In the genomic region with DNA sequence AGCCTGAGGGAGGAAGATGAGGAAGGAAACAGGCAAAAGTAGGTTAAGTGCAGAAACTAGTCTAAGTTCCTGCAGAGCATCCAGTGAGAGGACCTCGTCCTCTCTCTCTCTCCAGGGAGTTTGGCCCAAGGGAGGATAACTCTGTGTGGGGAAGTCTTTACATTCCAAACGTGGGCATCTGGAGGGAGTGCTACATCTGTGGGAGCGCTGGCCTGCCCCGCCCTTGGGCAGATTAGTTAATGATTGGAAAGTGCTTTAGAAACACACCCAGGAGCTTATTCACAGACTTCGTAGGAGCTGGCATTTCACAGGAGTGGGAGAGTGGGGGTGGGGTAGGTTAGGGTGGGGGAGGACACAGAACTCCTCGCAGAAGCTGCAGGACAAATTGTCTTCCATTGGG, we compare ENCODE assay signal across 23 mouse cellular contexts.
DNase-seq lines count a peak whose midpoint lies in the region; ATAC-seq lines count a peak whose summit lies in the region.
"Had no signal": no experiment of that assay in that cellular context is flagged by ENCODE, and none has a peak within 500 bp of the region (broad histone marks: within the 10 kb centered on the region; RNA-seq: fewer than 3 reads in every experiment).

No protein-coding gene starts in this region.

- no peaks in the 10 kb centered on the region for H3K27me3 ChIP-seq in lung, embryonic 16.5 days (ENCODE audit: control insufficient read depth, insufficient read depth, low read depth, low read length)
- H3K27me3 ChIP-seq in intestine, embryonic 15.5 days (replicated peaks), result no peaks in the 10 kb centered on the region
- H3K27me3 ChIP-seq in liver, embryonic 12.5 days (replicated peaks), result peaks cover 14% of the 10 kb centered on the region; the same call in 1 of the 2 replicates
- H3K27me3 ChIP-seq: embryonic facial prominence, embryonic 13.5 days; limb, embryonic 13.5 days; midbrain, embryonic 15.5 days; neural tube, embryonic 15.5 days had no signal

- H3K9me3 ChIP-seq in lung, embryonic 16.5 days (ENCODE audit: control insufficient read depth, low read length), result peaks cover 2% of the 10 kb centered on the region
- H3K9me3 ChIP-seq in intestine, embryonic 15.5 days, result no peaks in the 10 kb centered on the region
- H3K9me3 ChIP-seq in liver, embryonic 12.5 days (replicated peaks), result no peaks in the 10 kb centered on the region
- H3K9me3 ChIP-seq: embryonic facial prominence, embryonic 13.5 days; limb, embryonic 13.5 days; liver, embryonic 15.5 days; midbrain, embryonic 15.5 days; neural tube, embryonic 15.5 days had no signal

- H3K36me3 ChIP-seq in lung, embryonic 16.5 days (ENCODE audit: control insufficient read depth, insufficient read depth, low read length), result no peaks in the 10 kb centered on the region
- no peaks in the 10 kb centered on the region for H3K36me3 ChIP-seq in intestine, embryonic 15.5 days
- no peaks in the 10 kb centered on the region for H3K36me3 ChIP-seq in liver, embryonic 12.5 days
- H3K36me3 ChIP-seq: embryonic facial prominence, embryonic 13.5 days; limb, embryonic 13.5 days; liver, embryonic 15.5 days; midbrain, embryonic 15.5 days; neural tube, embryonic 15.5 days had no signal

- ATAC-seq in lung, embryonic 16.5 days (ENCODE audit: low read depth), result peak; percentile 45
- peak; percentile 84 for ATAC-seq in intestine, embryonic 15.5 days
- ATAC-seq in liver, embryonic 12.5 days, result no peak
- ATAC-seq: forebrain, postnatal 0 days; midbrain, embryonic 15.5 days had no signal

- no peak for DNase-seq in lung, postnatal 14 days
- peak; percentile 30 to 48 for DNase-seq in kidney, postnatal 36 days
- DNase-seq in yolk sac, embryonic 10.5 days (ENCODE audit: low spot score), result peak; percentile 53
- DNase-seq in urinary bladder, postnatal 25 days (ENCODE audit: low spot score), result no peak
- DNase-seq: adrenal gland, postnatal 14 days; cerebellum, adult 11 months; cerebellum, postnatal 10 days; forebrain, postnatal 0 days; gastrocnemius, adult 2 months; heart, postnatal 10 days; layer of hippocampus, adult 9-11 months; lung, postnatal 10 days; spleen, adult 18-20 months had no signal

- H3K4me2 ChIP-seq in lung, embryonic 16.5 days (ENCODE audit: low read depth, low read length), result no peak overlapping the region
- peak overlapping the region; percentile 40 for H3K4me2 ChIP-seq in intestine, embryonic 15.5 days (replicated peaks)
- no peak overlapping the region for H3K4me2 ChIP-seq in liver, embryonic 12.5 days
- H3K4me2 ChIP-seq: embryonic facial prominence, embryonic 13.5 days; heart, embryonic 11.5 days; limb, embryonic 13.5 days; liver, embryonic 15.5 days; midbrain, embryonic 15.5 days; neural tube, embryonic 15.5 days had no signal

- peaks cover 18% of the 10 kb centered on the region for H3K4me1 ChIP-seq in lung, embryonic 16.5 days (replicated peaks; ENCODE audit: control insufficient read depth, insufficient read depth, low read length)
- H3K4me1 ChIP-seq in intestine, embryonic 15.5 days (replicated peaks), result peaks cover 16% of the 10 kb centered on the region
- H3K4me1 ChIP-seq in liver, embryonic 12.5 days, result peaks cover 13% of the 10 kb centered on the region

- no peak overlapping the region for H3K9ac ChIP-seq in lung, embryonic 16.5 days (ENCODE audit: low read length)
- no peak overlapping the region for H3K9ac ChIP-seq in intestine, embryonic 15.5 days
- H3K9ac ChIP-seq in liver, embryonic 12.5 days, result no peak overlapping the region
- H3K9ac ChIP-seq: embryonic facial prominence, embryonic 13.5 days; forebrain, postnatal 0 days; limb, embryonic 13.5 days; liver, embryonic 15.5 days; midbrain, embryonic 15.5 days; neural tube, embryonic 15.5 days had no signal

- H3K4me3 ChIP-seq in lung, embryonic 16.5 days (ENCODE audit: low read length), result no peak overlapping the region
- H3K4me3 ChIP-seq in intestine, embryonic 15.5 days (replicated peaks), result no peak overlapping the region
- no peak overlapping the region for H3K4me3 ChIP-seq in liver, embryonic 12.5 days
- H3K4me3 ChIP-seq: embryonic facial prominence, embryonic 13.5 days; gastrocnemius, adult 2 months; limb, embryonic 13.5 days; liver, embryonic 15.5 days; megakaryocyte, embryonic 14.5 days; midbrain, embryonic 15.5 days; neural tube, embryonic 15.5 days had no signal

- WGBS in lung, embryonic 16.5 days, result 24% methylated on average over 6 of the region's 6 CpGs
- WGBS in intestine, embryonic 15.5 days, result 14% methylated on average over 6 of the region's 6 CpGs
- 31% methylated on average over 6 of the region's 6 CpGs for WGBS in liver, embryonic 12.5 days (ENCODE audit: insufficient replicate concordance)

- H3K27ac ChIP-seq in lung, embryonic 16.5 days (ENCODE audit: low read length), result peak overlapping the region; percentile 9; the same call in 1 of the 2 replicates
- peak overlapping the region; percentile 56; the same call in 1 of the 2 replicates for H3K27ac ChIP-seq in intestine, embryonic 15.5 days
- no peak overlapping the region for H3K27ac ChIP-seq in liver, embryonic 12.5 days
- H3K27ac ChIP-seq: embryonic facial prominence, embryonic 13.5 days; gastrocnemius, adult 2 months; limb, embryonic 13.5 days; liver, embryonic 15.5 days; midbrain, embryonic 15.5 days; neural tube, embryonic 15.5 days had no signal

Comparison
In these comparisons a context has a peak if more than half of its experiments do, and no peak if none do; other contexts are left out.
1. DNase-seq: peak in kidney, postnatal 36 days (2 of 2) and yolk sac, embryonic 10.5 days (single experiment); none in lung, postnatal 14 days (single experiment) and urinary bladder, postnatal 25 days (single experiment).